Mouse (Mus musculus) urinary bladder, adult 2 months (tissue): ENCODE results near the gene Bet1l. TPM values are rescaled to one million over a fixed set of nuclear protein-coding genes. Genes with fewer than 3 reads are reported as not detected.

Experiments
- DNase-seq: peaks from one replicate; pipeline ENCODE4 v3.0.0; 2022; ENCODE audit warnings: low spot score
- polyA plus RNA-seq: library from polyadenylated mRNA; depleted of rRNA; stranded (reverse); fragments of >200 nt; gene quantifications from 2 replicates; pipeline ENCODE4 v1.2.3, GENCODE M21; 2012; rRNA removed

The Bet1l gene
- polyA plus RNA-seq, 1 experiment: 46.2 TPM

GRCm38 (mm10) chr7:140833341-140833740 is 24.0 kb downstream of the Bet1l start:
- DNase-seq: no peak

- no peak for DNase-seq
Observed at GRCm38 (mm10) chr7:140831447-140831846, 25.9 kb downstream of the Bet1l start.

GRCm38 (mm10) chr7:140828171-140828881 is 29.1 kb downstream of the Bet1l start:
- DNase-seq: no peak

DNA sequence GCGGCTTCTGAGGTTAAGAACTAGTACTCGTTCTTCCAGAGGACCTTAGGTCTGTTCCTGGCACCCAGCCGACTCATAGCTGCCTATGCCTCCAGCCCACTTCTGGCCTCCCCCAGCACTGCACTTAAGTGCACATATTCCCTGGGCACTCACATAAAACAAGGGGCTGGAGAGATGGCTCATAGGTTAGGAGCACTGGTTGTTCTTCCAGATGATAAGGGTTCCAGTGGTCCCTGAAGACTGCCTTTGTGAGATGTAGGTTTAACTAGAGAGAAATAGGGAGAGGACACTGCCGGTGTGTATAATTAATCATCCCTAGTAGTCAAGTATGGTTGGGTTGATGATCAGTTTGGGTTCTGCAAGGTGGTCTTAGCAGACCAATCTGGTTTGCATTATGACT is 34.6 kb downstream of the Bet1l start:
- DNase-seq: no peak

- DNase-seq: no peak
Observed at GRCm38 (mm10) chr7:140821653-140822329, 35.6 kb downstream of the Bet1l start, which contains the start of gene Zfp941. Zfp941 (minus strand) TSS chr7:140822178.

DNA sequence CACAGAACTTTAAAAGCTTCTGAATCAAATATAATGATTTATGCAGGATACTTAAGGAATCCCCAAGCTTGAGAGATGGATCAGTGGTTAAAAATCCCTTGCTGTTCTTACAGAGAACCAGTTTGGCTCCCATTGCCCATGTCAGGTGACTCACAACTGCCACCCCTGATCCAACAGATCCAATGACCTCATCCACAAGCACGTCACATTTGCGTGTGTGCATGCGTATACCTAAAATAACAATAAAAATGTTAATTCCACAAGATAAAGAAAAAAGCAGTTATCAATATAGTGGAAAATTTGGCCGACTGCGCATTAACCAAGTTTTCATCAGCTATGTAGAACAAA is 36.1 kb downstream of the Bet1l start:
- no peak for DNase-seq

DNA sequence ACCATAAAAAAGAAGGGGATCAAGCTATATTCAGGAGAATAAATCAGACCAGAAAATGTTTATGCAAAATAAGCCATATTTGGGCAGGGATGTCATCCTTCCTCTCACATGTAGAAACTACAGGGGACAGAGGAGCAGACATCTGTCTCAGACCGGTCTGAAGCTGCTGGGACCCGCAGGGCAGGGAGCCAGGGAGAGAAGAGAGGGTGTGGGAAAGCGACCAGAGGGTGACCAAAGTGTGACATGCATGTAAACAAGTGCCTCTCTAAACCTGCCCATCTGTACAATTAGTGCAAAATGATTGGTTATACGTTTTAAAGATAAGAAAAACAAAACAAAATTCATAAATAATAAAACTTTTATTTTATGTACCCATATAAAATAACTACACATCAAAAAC is 37.2 kb downstream of the Bet1l start:
- no peak for DNase-seq

- no peak for DNase-seq
Observed at GRCm38 (mm10) chr7:140812850-140813249, 44.5 kb downstream of the Bet1l start.

DNA sequence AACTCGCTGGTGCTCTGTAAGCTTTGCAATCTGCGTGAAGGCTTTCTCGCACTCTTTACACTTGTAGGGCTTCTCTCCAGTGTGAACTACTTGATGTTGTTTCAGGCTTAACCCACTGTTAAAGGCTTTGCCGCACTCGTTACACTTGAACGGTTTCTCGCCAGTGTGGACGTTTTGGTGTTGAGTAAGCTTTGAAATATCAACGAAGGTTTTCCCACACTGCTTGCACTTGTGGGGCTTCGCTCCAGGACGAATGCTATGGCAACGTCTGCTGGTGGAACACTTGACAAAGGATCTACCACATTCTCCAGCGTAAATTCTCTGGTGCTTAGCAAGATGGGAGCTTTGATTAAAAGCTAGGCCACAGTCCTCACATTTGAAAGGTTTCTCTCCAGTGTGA is 45.7 kb downstream of the Bet1l start:
- DNase-seq: no peak

- no peak for DNase-seq
Observed at GRCm38 (mm10) chr7:140810496-140810895, 46.9 kb downstream of the Bet1l start.

GRCm38 (mm10) chr7:140805704-140806103 is 51.7 kb downstream of the Bet1l start:
- no peak for DNase-seq

Other genes with a start within 250 kb of the Bet1l start
- not detected in 2 replicates for gene Olfr61, start 228.6 kb downstream of the Bet1l start, polyA plus RNA-seq
- not detected in 2 replicates for gene Olfr53, start 211.1 kb downstream of the Bet1l start, polyA plus RNA-seq
- gene Olfr539, start 197.6 kb downstream of the Bet1l start, polyA plus RNA-seq: under 0.01 TPM in 1 of 2 replicates, not detected in the other
- not detected in 2 replicates for gene Olfr45, start 175.6 kb downstream of the Bet1l start, polyA plus RNA-seq
- gene Olfr541, start 160.3 kb downstream of the Bet1l start, polyA plus RNA-seq: not detected in 2 replicates
- gene Cyp2e1, start 93.8 kb downstream of the Bet1l start, polyA plus RNA-seq: 45.5 and 70.4 TPM in 2 replicates
- gene Syce1, start 69.7 kb downstream of the Bet1l start, polyA plus RNA-seq: 0.10 and 0.18 TPM in 2 replicates
- gene Zfp941, start 35.4 kb downstream of the Bet1l start, polyA plus RNA-seq: 0.45 and 0.71 TPM in 2 replicates
- 43.7 and 48.7 TPM in 2 replicates for gene Urah, start 22.6 kb downstream of the Bet1l start, polyA plus RNA-seq
- gene Scgb1c1, start 12.0 kb downstream of the Bet1l start, polyA plus RNA-seq: not detected in 2 replicates
- gene Odf3, start 9.8 kb downstream of the Bet1l start, polyA plus RNA-seq: 0.06 TPM in 1 of 2 replicates, not detected in the other
- not detected in 2 replicates for gene Gm45785, start 1.2 kb downstream of the Bet1l start, polyA plus RNA-seq
- gene Ric8a, start 620 bp downstream of the Bet1l start, polyA plus RNA-seq: 74.7 and 77.1 TPM in 2 replicates
- gene Psmd13, start 24.4 kb upstream of the Bet1l start, polyA plus RNA-seq: 77.9 and 79.2 TPM in 2 replicates
- gene Sirt3, start 24.7 kb upstream of the Bet1l start, polyA plus RNA-seq: 32.4 and 38.5 TPM in 2 replicates
- 3.9 and 4.4 TPM in 2 replicates for gene Cox8b, start 42.9 kb upstream of the Bet1l start, polyA plus RNA-seq
- not detected in 2 replicates for gene Nlrp6, start 63.3 kb upstream of the Bet1l start, polyA plus RNA-seq
- gene Pgghg, start 83.8 kb upstream of the Bet1l start, polyA plus RNA-seq: 41.5 and 49.5 TPM in 2 replicates
- 1.3 and 1.7 TPM in 2 replicates for gene Ifitm5, start 92.7 kb upstream of the Bet1l start, polyA plus RNA-seq
- not detected in 2 replicates for gene Gm45717, start 98.4 kb upstream of the Bet1l start, polyA plus RNA-seq
- 860 and 924 TPM in 2 replicates for gene Ifitm2, start 98.4 kb upstream of the Bet1l start, polyA plus RNA-seq
- 240 and 346 TPM in 2 replicates for gene Ifitm1, start 109.6 kb upstream of the Bet1l start, polyA plus RNA-seq
- gene Ifitm3, start 153.2 kb upstream of the Bet1l start, polyA plus RNA-seq: 596 and 696 TPM in 2 replicates
- gene Ifitm6, start 160.3 kb upstream of the Bet1l start, polyA plus RNA-seq: 7.5 and 8.8 TPM in 2 replicates
- gene Gm17387, start 171.6 kb upstream of the Bet1l start, polyA plus RNA-seq: not detected in 2 replicates
- gene B4galnt4, start 203.5 kb upstream of the Bet1l start, polyA plus RNA-seq: 0.45 and 0.55 TPM in 2 replicates
- gene Pkp3, start 220.6 kb upstream of the Bet1l start, polyA plus RNA-seq: 26.5 and 27.7 TPM in 2 replicates
- gene Sigirr, start 243.0 kb upstream of the Bet1l start, polyA plus RNA-seq: 13.8 and 15.0 TPM in 2 replicates